Mouse (Mus musculus) forebrain, embryonic 16.5 days (tissue): ENCODE measurements around the gene St8sia1. TPM values are rescaled to one million over a fixed set of nuclear protein-coding genes. Genes with fewer than 3 reads are reported as not detected.
"Not testable (repeated sequence)": the region's sequence is repeated elsewhere in the genome, so short reads cannot be mapped to it uniquely, and the experiment has no call there.

Experiments
- ATAC-seq: fragments of 200-750 bp; cut with Nextera tagmentation; 2 replicates; pipeline ENCODE4 v1.8.0; 2017; ENCODE audit warnings: mild to moderate bottlenecking, moderate library complexity
- H3K27ac ChIP-seq: fragments of 300-500 bp; sonication (generic); 2 replicates; pipeline ENCODE4 v1.5.1; 2014; ENCODE audit warnings: low read length, control low read depth
- H3K27me3 ChIP-seq: fragments of 300-500 bp; sonication (generic); replicated peaks from 2 replicates; pipeline ENCODE4 v1.6.1; 2014; ENCODE audit warnings: low read length; ENCODE audit not compliant: control insufficient read depth, insufficient read depth
- H3K36me3 ChIP-seq: fragments of 300-500 bp; sonication (generic); 2 replicates; pipeline ENCODE4 v1.6.1; 2014; ENCODE audit not compliant: control insufficient read depth, insufficient read depth
- H3K4me1 ChIP-seq: fragments of 300-500 bp; sonication (generic); replicated peaks from 2 replicates; pipeline ENCODE4 v1.6.1; 2014; ENCODE audit warnings: low read length; ENCODE audit not compliant: control insufficient read depth, insufficient read depth
- H3K4me2 ChIP-seq: fragments of 300-500 bp; sonication (generic); 2 replicates; pipeline ENCODE4 v1.6.1; 2014; ENCODE audit warnings: mild to moderate bottlenecking, low read length, control low read depth
- H3K4me3 ChIP-seq: fragments of 300-500 bp; sonication (generic); replicated peaks from 2 replicates; pipeline ENCODE4 v1.5.1; 2014; ENCODE audit warnings: mild to moderate bottlenecking, low read length, control low read depth
- H3K9ac ChIP-seq: fragments of 300-500 bp; sonication (generic); replicated peaks from 2 replicates; pipeline ENCODE4 v1.6.1; 2014; ENCODE audit warnings: low read depth, low read length, control low read depth
- H3K9me3 ChIP-seq: fragments of 300-500 bp; sonication (generic); 2 replicates; pipeline ENCODE4 v1.6.1; 2016; ENCODE audit warnings: low read length; ENCODE audit not compliant: control insufficient read depth
- WGBS: fragments of 180-500 bp; shearing (Covaris S2); extraction: QIAGEN DNeasy Blood & Tissue Kit; methylation state at CpG from one replicate; pipeline ENCODE4 v1.1.7; 2014; 5-methylcytosine and 5-hydroxymethylcytosine counted together
- polyA plus RNA-seq: library from polyadenylated mRNA; unstranded; fragments of >200 nt; fragmentation: Nextera tagmentation; extraction: Ambion mirVana; gene quantifications from 2 replicates; pipeline ENCODE4 v1.2.1, GENCODE M21; 2015

St8sia1 gene
- polyA plus RNA-seq, 1 experiment from 2014 or later = 6.4 TPM

DNA sequence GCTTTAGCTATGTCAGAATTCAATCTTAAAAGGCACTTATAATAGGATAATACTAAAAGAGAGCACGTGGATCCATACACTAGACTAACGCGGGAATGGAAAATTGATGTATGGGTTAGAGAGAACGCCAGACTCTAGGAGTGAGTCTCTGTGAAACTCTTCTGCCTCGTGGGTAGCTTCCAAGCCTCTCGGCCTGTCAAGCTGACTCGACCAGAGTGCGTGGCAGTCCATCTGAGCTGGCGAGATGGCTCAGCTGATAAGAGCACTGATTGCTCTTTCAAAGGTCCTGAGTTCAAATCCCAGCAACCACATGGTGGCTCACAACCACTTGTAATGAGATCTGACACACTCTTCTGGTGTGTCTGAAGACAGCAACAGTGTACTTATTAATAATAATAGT, 22.5 kb upstream of the St8sia1 start:
- not testable (repeated sequence) for H3K9me3 ChIP-seq, H3K4me1 ChIP-seq, H3K27me3 ChIP-seq, ATAC-seq, H3K4me2 ChIP-seq, H3K36me3 ChIP-seq, H3K4me3 ChIP-seq, H3K9ac ChIP-seq, H3K27ac ChIP-seq
- 92% methylated on average over 9 of the region's 9 CpGs for WGBS

DNA sequence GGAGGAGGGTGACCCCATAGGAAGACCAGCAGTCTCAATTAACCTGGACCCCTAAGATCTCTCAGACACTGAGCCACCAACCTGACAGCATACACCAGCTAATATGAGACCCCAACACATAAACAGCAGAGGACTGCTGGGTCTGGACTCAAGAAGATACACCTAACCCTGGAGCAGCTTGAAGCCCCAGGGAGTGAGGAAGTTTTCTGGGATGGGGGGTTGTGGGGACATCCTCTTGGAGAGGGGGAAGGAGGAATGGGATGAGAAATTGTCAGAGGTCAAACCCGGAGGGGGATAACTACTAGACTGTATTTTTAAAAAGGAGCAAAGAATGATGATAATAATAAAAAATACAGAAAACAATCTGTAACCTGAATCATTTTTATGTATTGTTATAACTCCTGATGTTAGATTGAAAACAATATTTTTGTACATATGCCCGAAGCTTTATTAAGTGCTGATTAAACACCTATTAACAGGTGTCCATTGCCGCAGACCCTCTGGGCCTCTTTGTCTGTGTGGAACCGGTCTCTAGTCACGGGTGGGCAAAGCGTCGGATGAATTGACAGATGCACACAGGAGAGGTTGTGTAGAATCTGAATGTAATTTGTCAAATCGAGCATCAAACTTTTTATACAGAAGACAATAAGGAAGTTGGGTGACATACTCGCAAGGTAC, 21.4 kb upstream of the St8sia1 start:
- not testable (repeated sequence) for H3K9me3 ChIP-seq, H3K4me2 ChIP-seq, H3K27me3 ChIP-seq, H3K4me3 ChIP-seq, ATAC-seq, H3K36me3 ChIP-seq, H3K4me1 ChIP-seq, H3K27ac ChIP-seq, H3K9ac ChIP-seq
- WGBS = 89% methylated on average over 9 of the region's 9 CpGs

DNA sequence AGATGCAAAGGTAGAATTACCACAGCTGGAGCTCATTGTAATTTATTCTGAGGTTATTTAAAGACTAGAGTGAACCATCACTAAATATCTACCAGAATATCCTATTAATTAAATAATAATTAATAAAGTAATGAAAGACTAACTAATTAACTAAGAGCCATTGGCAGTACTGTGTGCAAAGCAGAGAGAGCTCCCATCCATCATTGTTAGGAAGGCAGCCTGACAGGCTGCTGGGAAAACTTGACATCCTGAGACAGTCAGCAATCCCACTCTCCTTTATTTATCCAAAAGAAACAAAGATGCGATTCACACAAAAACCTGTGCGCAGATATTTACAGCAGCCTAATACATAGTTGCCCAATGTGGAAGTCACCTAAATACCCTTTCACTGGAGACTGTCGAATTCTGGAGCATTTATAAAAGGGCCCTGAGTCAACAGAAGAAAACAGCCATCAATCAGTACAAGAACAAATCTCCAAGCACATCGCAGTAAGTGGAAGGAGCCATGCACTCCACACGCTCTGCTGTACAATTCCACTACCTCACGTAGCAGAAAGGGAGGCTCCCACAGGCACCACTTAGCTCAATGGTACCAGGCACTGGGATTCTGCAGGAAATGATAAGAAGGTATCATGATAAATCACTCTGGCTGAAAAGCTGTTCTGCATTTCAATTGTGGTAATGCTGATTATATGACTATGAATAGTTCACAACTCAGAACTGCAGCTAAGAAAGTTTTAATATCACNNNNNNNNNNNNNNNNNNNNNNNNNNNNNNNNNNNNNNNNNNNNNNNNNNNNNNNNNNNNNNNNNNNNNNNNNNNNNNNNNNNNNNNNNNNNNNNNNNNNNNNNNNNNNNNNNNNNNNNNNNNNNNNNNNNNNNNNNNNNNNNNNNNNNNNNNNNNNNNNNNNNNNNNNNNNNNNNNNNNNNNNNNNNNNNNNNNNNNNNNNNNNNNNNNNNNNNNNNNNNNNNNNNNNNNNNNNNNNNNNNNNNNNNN, 15.7 kb upstream of the St8sia1 start:
- WGBS = 42% methylated on average over 6 of the region's 6 CpGs
- peak; percentile 43 for ATAC-seq

DNA sequence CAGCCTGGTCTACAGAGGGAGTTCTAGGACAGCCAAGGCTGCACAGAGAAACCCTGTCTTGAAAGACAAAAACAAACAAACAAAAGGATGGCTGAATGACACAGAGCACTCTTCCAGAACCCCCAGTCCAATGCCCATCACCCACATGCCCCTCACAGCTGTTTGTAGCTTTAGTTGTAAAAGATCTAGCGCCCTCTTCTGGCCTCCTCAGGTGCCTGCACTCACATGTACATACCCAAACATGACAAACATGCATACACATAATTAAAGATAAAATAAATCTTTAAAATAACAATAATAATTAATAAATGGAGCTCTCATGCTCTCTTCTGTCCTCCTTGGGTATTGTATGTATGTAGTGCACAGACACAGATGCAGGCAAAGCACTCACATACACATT, 13.0 kb upstream of the St8sia1 start:
- Histone ChIP-seq H3K4me3 (no peak overlapping the region), H3K27ac (no peak overlapping the region), H3K9me3 (no peaks in the 10 kb centered on the region), H3K4me1 (no peaks in the 10 kb centered on the region), H3K9ac (no peak overlapping the region), H3K4me2 (no peak overlapping the region), H3K36me3 (no peaks in the 10 kb centered on the region), H3K27me3 (no peaks in the 10 kb centered on the region)
- ATAC-seq = no peak
- WGBS = 43% methylated on average over 1 of the region's 1 CpGs

More for the DNA sequence above, 15.7 kb upstream of the St8sia1 start:
- no peaks in the 10 kb centered on the region for H3K9me3 ChIP-seq
- H3K27ac ChIP-seq = no peak overlapping the region
- no peak overlapping the region for H3K4me3 ChIP-seq
- H3K4me2 ChIP-seq = no peak overlapping the region
- no peaks in the 10 kb centered on the region for H3K36me3 ChIP-seq
- H3K9ac ChIP-seq = no peak overlapping the region
- no peaks in the 10 kb centered on the region for H3K27me3 ChIP-seq
- no peaks in the 10 kb centered on the region for H3K4me1 ChIP-seq

DNA sequence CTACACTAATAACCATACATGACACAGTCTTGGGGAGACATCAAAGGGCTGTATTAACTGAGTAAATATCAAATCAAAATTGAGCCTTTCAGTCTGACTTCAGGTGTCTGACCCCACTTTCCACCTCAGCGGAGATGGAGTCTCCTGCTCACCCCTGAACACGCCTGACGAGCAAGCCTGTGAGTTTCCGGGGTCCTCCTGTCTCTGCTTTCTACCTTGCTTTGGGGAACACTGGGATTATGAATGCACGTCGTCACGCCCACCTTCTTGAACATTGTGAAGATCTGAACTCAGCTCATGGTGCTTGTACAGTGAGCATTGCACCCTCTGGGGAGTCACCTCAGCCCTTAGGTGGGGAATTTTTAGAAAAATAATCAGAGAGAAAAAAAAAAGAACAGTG, 9.0 kb upstream of the St8sia1 start:
- no peak overlapping the region for H3K27ac ChIP-seq
- no peaks in the 10 kb centered on the region for H3K4me1 ChIP-seq
- 93% methylated on average over 7 of the region's 7 CpGs for WGBS
- H3K4me3 ChIP-seq = no peak overlapping the region
- no peak for ATAC-seq
- H3K4me2 ChIP-seq = no peak overlapping the region
- no peaks in the 10 kb centered on the region for H3K27me3 ChIP-seq
- no peaks in the 10 kb centered on the region for H3K9me3 ChIP-seq
- no peaks in the 10 kb centered on the region for H3K36me3 ChIP-seq
- no peak overlapping the region for H3K9ac ChIP-seq

DNA sequence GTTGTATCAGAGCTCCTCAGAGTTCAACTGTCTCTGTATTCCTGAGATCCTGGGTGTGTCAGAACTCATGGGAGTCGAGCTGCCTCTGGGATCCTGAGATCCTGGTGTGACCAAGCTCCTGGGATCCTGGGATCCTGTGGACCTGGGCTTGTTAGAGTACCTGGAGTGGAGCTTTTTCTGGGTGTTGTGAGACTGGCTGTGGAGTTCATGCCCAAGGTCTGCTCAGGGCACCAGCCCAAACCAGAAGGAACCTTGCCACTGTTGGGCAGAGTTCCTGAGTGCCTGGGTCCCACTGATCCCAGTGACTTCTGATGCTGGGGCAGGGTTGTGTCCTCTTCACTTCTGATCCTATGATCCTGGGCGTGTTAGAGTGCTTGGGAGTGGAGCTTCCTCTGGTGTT, 8.0 kb upstream of the St8sia1 start:
- ATAC-seq = no peak
- Histone ChIP-seq H3K9me3 (no peaks in the 10 kb centered on the region), H3K4me3 (no peak overlapping the region), H3K36me3 (no peaks in the 10 kb centered on the region), H3K27ac (no peak overlapping the region), H3K4me1 (no peaks in the 10 kb centered on the region), H3K4me2 (no peak overlapping the region), H3K9ac (no peak overlapping the region), H3K27me3 (no peaks in the 10 kb centered on the region)
- 60% methylated on average over 2 of the region's 2 CpGs for WGBS

DNA sequence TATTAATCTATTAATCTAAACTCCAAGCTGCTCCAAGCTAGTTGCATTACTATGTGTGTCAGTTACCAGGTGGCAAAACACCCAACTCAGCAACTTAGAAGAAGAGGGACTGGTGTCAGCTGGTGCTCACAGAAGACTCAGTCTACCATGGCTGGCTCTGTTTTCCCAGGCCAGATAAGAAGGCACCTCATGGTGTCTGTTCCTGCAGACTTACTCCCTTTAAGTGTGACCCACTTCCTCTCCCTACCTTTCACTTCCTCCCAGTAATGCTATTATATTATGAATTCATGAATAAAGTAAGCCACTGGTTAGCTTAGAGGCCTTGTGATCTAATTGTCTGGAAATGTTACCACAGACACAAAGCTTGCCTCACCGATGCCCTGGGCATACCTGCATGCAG, 3.2 kb upstream of the St8sia1 start:
- WGBS = 94% methylated on average over 1 of the region's 1 CpGs

DNA sequence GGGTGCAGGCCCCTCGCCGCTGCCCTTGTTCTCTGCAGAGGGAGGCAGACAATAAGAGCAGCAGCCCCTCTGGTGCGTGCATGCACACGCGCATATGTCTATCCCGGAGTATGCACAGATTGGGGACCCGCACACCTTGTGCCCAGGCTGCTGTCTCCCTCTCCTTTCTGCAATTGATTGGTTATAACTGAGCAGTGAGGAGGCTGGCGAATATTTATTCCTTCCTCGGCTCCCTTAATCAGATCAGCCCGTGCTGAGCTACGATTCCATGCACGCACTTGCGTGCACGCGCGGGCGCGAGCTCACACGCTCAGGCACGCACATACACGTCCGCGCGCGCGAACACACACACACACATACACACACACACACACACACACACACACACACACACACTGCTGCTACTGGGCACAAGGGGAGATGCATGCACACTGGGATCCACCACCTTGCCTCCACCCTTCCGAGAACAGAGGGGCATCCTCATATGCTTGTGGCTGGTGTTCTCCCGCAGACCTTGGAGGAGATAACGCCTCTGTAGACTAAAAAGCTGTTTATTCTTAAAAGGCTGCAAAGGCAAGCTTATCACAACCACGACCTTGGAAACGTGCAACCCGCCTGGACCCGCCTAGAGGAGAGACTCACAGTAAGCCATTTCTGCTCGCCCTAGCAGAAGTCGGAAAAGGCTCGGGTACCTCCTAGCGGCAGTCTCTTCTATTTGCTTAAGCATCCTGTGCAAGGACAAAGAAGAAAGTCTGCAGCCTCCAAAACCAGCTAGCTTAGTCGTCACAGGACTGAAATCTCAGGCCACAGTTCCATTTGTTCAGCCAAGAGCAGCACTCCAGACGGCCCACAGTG, 506 bp upstream of the St8sia1 start:
- under 1% methylated on average over 39 of the region's 39 CpGs for WGBS
- Histone ChIP-seq H3K9ac (peak overlapping the region; percentile 94), H3K36me3 (no peaks in the 10 kb centered on the region), H3K27ac (peak overlapping the region; percentile 99), H3K27me3 (no peaks in the 10 kb centered on the region), H3K4me3 (peak overlapping the region; percentile 83), H3K4me2 (peak overlapping the region; percentile 63), H3K4me1 (peaks cover 21% of the 10 kb centered on the region), H3K9me3 (no peaks in the 10 kb centered on the region)
- peak; percentile 92 for ATAC-seq

More for the DNA sequence above, 3.2 kb upstream of the St8sia1 start:
- Histone ChIP-seq H3K27me3 (no peaks in the 10 kb centered on the region), H3K4me3 (no peak overlapping the region), H3K9ac (no peak overlapping the region), H3K9me3 (no peaks in the 10 kb centered on the region), H3K4me1 (peaks cover 10% of the 10 kb centered on the region), H3K36me3 (no peaks in the 10 kb centered on the region), H3K4me2 (no peak overlapping the region), H3K27ac (no peak overlapping the region)
- no peak for ATAC-seq
